Mouse (Mus musculus) brain, embryonic 14.5 days (tissue): Measurements from ENCODE around the gene Irs3.

Experiments
- CTCF ChIP-seq: fragments of 200-500 bp; IDR thresholded peaks from 2 replicates; pipeline ENCODE4 v1.5.1; 2012; ENCODE audit warnings: inconsistent platforms, mild to moderate bottlenecking, moderate library complexity, borderline replicate concordance; ENCODE audit not compliant: insufficient read depth, insufficient read length; ENCODE audit errors: extremely low read depth
- POLR2A ChIP-seq: fragments of 200-500 bp; IDR thresholded peaks from 2 replicates; pipeline ENCODE4 v1.6.1; 2012; ENCODE audit warnings: mild to moderate bottlenecking, inconsistent platforms, borderline replicate concordance; ENCODE audit not compliant: poor library complexity, insufficient read depth, insufficient read length, severe bottlenecking; ENCODE audit errors: extremely low read depth

- TF ChIP-seq CTCF: no peak
- no peak for TF ChIP-seq POLR2A
Measured at GRCm38 (mm10) chr5:137682526-137682925, 37.0 kb upstream of the Irs3 start.
